ENCODE assay signal across 29 mouse cellular contexts in genomic region chr14:32754286-32754685, GRCm38 (mm10). TPM values are rescaled to one million over a fixed set of nuclear protein-coding genes. Genes with fewer than 3 reads are reported as not detected.
DNase-seq lines count a peak whose midpoint lies in the region; ATAC-seq and TF ChIP-seq lines count a peak whose summit lies in the region.
"Had no signal": no experiment of that assay in that cellular context is flagged by ENCODE, and none has a peak within 500 bp of the region (broad histone marks: within the 10 kb centered on the region; RNA-seq: fewer than 3 reads in every experiment).

No protein-coding gene starts in this region.

- TF ChIP-seq EP300 in MEL (IDR thresholded peaks at IDR 0.05; ENCODE audit: low read depth in 1 of 2, low read length in 2 of 2), result no peak

- H3K4me1 ChIP-seq in forebrain, embryonic 14.5 days (ENCODE audit: control insufficient read depth, insufficient read depth, low read length), result no peaks in the 10 kb centered on the region
- no peaks in the 10 kb centered on the region for H3K4me1 ChIP-seq in forebrain, postnatal 0 days (ENCODE audit: insufficient read depth)
- H3K4me1 ChIP-seq in MEL (ENCODE audit: control insufficient read depth in 1 of 2, insufficient read depth in 2 of 2, low read length in 2 of 2), result no peaks in the 10 kb centered on the region
- H3K4me1 ChIP-seq: embryonic facial prominence, embryonic 10.5 days; embryonic facial prominence, embryonic 13.5 days; forebrain, embryonic 12.5 days; hindbrain, embryonic 10.5 days had no signal

- no peak overlapping the region for H3K4me2 ChIP-seq in forebrain, embryonic 14.5 days (ENCODE audit: low read length)
- no peak overlapping the region for H3K4me2 ChIP-seq in forebrain, postnatal 0 days (ENCODE audit: low read depth)
- H3K4me2 ChIP-seq: embryonic facial prominence, embryonic 13.5 days; forebrain, embryonic 12.5 days; heart, embryonic 12.5 days; heart, embryonic 15.5 days; hindbrain, embryonic 14.5 days had no signal

- TF ChIP-seq CTCF in forebrain, postnatal 0 days (IDR thresholded peaks at IDR 0.05; ENCODE audit: low read depth), result no peak
- no peak for TF ChIP-seq CTCF in MEL (IDR thresholded peaks at IDR 0.05 in 2 of 3, conservative IDR thresholded peaks at IDR 0.05 in 1 of 3; ENCODE audit: control insufficient read depth in 1 of 3, insufficient read depth in 1 of 3, low read depth in 2 of 3, low read length in 3 of 3, poor library complexity in 1 of 3, severe bottlenecking in 1 of 3)

- no peak overlapping the region for H3K27ac ChIP-seq in forebrain, embryonic 14.5 days (ENCODE audit: low read depth, low read length)
- H3K27ac ChIP-seq in forebrain, postnatal 0 days (ENCODE audit: low read depth, low read length), result no peak overlapping the region
- no peak overlapping the region for H3K27ac ChIP-seq in MEL (ENCODE audit: control insufficient read depth, low read depth, low read length)
- H3K27ac ChIP-seq: embryonic facial prominence, embryonic 10.5 days; embryonic facial prominence, embryonic 13.5 days; forebrain, embryonic 12.5 days; heart, embryonic 15.5 days; hindbrain, embryonic 10.5 days; hindbrain, embryonic 14.5 days had no signal

- TF ChIP-seq POLR2A in MEL (IDR thresholded peaks at IDR 0.05; ENCODE audit: control insufficient read depth in 1 of 2, insufficient read depth in 1 of 2, low read depth in 1 of 2, low read length in 2 of 2, poor library complexity in 1 of 2), result no peak

- no peaks in the 10 kb centered on the region for H3K27me3 ChIP-seq in forebrain, embryonic 14.5 days (replicated peaks; ENCODE audit: control insufficient read depth, insufficient read depth, low read length)
- H3K27me3 ChIP-seq in forebrain, postnatal 0 days (ENCODE audit: insufficient read depth, low read length), result no peaks in the 10 kb centered on the region
- no peaks in the 10 kb centered on the region; a peak in 1 of 4 replicates for H3K27me3 ChIP-seq in MEL (ENCODE audit: control insufficient read depth in 1 of 2, insufficient read depth in 2 of 2, low read length in 2 of 2)
- H3K27me3 ChIP-seq: embryonic facial prominence, embryonic 13.5 days; forebrain, embryonic 12.5 days; heart, embryonic 15.5 days had no signal

- no peak for ATAC-seq in forebrain, embryonic 14.5 days
- ATAC-seq in forebrain, postnatal 0 days, result no peak
- ATAC-seq: activated CD4-positive, CD25-positive, alpha-beta regulatory T cell, adult 4 months; CD4-positive, CD25-positive, alpha-beta regulatory T cell, adult 4 months; forebrain, embryonic 16.5 days; intestine, postnatal 0 days had no signal

- H3K79me2 ChIP-seq in MEL (ENCODE audit: control insufficient read depth, insufficient read depth, low read length, poor library complexity), result no peaks in the 10 kb centered on the region

- H3K4me3 ChIP-seq in forebrain, embryonic 14.5 days (ENCODE audit: low read depth, low read length), result no peak overlapping the region
- no peak overlapping the region for H3K4me3 ChIP-seq in forebrain, postnatal 0 days (ENCODE audit: low read depth, low read length)
- no peak overlapping the region for H3K4me3 ChIP-seq in MEL (ENCODE audit: control insufficient read depth in 1 of 2, insufficient read depth in 1 of 2, low read depth in 2 of 2, low read length in 2 of 2)
- H3K4me3 ChIP-seq: embryonic facial prominence, embryonic 10.5 days; embryonic facial prominence, embryonic 13.5 days; erythroblast, embryonic 14.5 days; forebrain, embryonic 12.5 days; heart, embryonic 12.5 days; heart, embryonic 15.5 days; hindbrain, embryonic 10.5 days had no signal

- intact Hi-C loops in left cerebral cortex, postnatal 4 days (cut with DNase I), result no loop called here
- intact Hi-C loops in left cerebral cortex, postnatal 36 days (cut with DNase I), result no loop called here

- no peak overlapping the region for H3K9ac ChIP-seq in forebrain, embryonic 14.5 days (ENCODE audit: low read length)
- no peak overlapping the region for H3K9ac ChIP-seq in forebrain, postnatal 0 days
- no peak overlapping the region for H3K9ac ChIP-seq in MEL (ENCODE audit: control insufficient read depth, low read depth, low read length, poor library complexity, severe bottlenecking)
- H3K9ac ChIP-seq: embryonic facial prominence, embryonic 13.5 days; forebrain, embryonic 12.5 days; heart, embryonic 12.5 days; heart, embryonic 15.5 days; hindbrain, embryonic 14.5 days had no signal

- H3K9me3 ChIP-seq in forebrain, embryonic 14.5 days (replicated peaks; ENCODE audit: control insufficient read depth, low read length), result no peaks in the 10 kb centered on the region
- no peaks in the 10 kb centered on the region for H3K9me3 ChIP-seq in forebrain, postnatal 0 days (ENCODE audit: low read length)
- H3K9me3 ChIP-seq in MEL (replicated peaks; ENCODE audit: insufficient read depth, low read length), result no peaks in the 10 kb centered on the region
- H3K9me3 ChIP-seq: embryonic facial prominence, embryonic 10.5 days; embryonic facial prominence, embryonic 13.5 days; forebrain, embryonic 12.5 days; heart, embryonic 12.5 days; heart, embryonic 15.5 days; hindbrain, embryonic 10.5 days had no signal

- TF ChIP-seq RAD21 in MEL (IDR thresholded peaks at IDR 0.05; ENCODE audit: low read depth, low read length), result no peak

- H3K36me3 ChIP-seq in forebrain, embryonic 14.5 days (ENCODE audit: control insufficient read depth, insufficient read depth, low read length), result no peaks in the 10 kb centered on the region
- no peaks in the 10 kb centered on the region for H3K36me3 ChIP-seq in forebrain, postnatal 0 days (ENCODE audit: insufficient read depth)
- no peaks in the 10 kb centered on the region for H3K36me3 ChIP-seq in MEL (ENCODE audit: control insufficient read depth in 1 of 2, insufficient read depth in 2 of 2, low read length in 2 of 2)
- H3K36me3 ChIP-seq: embryonic facial prominence, embryonic 10.5 days; embryonic facial prominence, embryonic 13.5 days; forebrain, embryonic 12.5 days; heart, embryonic 12.5 days; heart, embryonic 15.5 days; hindbrain, embryonic 10.5 days had no signal

- 57% methylated on average over 1 of the region's 1 CpGs for WGBS in forebrain, embryonic 14.5 days
- 63% methylated on average over 1 of the region's 1 CpGs for WGBS in forebrain, postnatal 0 days

- peak; percentile 8 for DNase-seq in adrenal gland, postnatal 25 days
- DNase-seq in adrenal gland, adult (ENCODE audit: inconsistent age in 2 of 2, low spot score in 1 of 2), result no peak
- peak; percentile 9 for DNase-seq in forebrain, embryonic 14.5 days (ENCODE audit: low spot score)
- DNase-seq in forebrain, postnatal 0 days, result no peak
- DNase-seq in left cerebral cortex, postnatal 4 days, result peak; percentile 6
- no peak for DNase-seq in left cerebral cortex, postnatal 36 days (ENCODE audit: low spot score in 2 of 2)
- peak; percentile 3 for DNase-seq in MEL (ENCODE audit: low read depth, low spot score)
- no peak for DNase-seq in right cerebral cortex, postnatal 10 days (ENCODE audit: low spot score in 2 of 2)
- DNase-seq: adrenal gland, postnatal 10 days; cerebellum, adult 11 months; cerebellum, adult 9-10 months; embryo, embryonic 11 days; gastrocnemius, postnatal 36 days; heart, postnatal 10 days; heart, postnatal 36 days; kidney, adult 2 months had no signal

TF ChIP-seq in MEL, 35 proteins besides CTCF, POLR2A, EP300 and RAD21:
- TF ChIP-seq TBP (IDR thresholded peaks at IDR 0.05; ENCODE audit: low read depth, low read length) (no peak), GABPA (IDR thresholded peaks at IDR 0.05; ENCODE audit: low read depth, low read length) (no peak), BHLHE40 (IDR thresholded peaks at IDR 0.05; ENCODE audit: borderline replicate concordance, low read depth, low read length) (no peak)

RNA-seq across cellular contexts. Expression of gene Tmem273, which starts 31.5 kb away (rescaled TPM):
- total RNA-seq in adrenal gland, postnatal 25 days (2021), result 2.7 and 4.4 TPM in 2 replicates
- 0.28 and 0.56 TPM in 2 replicates for polyA plus RNA-seq in forebrain, embryonic 14.5 days (2014; fragmentation: Nextera tagmentation; extraction: Ambion mirVana)
- 0.31 TPM in 1 of 2 replicates, not detected in the other for total RNA-seq in forebrain, postnatal 0 days (2014; rRNA removed)
- 0.13 and 0.28 TPM in 2 replicates for polyA plus RNA-seq in forebrain, postnatal 0 days (2015; fragmentation: Nextera tagmentation; extraction: Ambion mirVana)
- not detected for total RNA-seq in left cerebral cortex, postnatal 4 days (2021)
- total RNA-seq in left cerebral cortex, postnatal 36 days (2021), result under 1 TPM; 0.61 to 0.76 TPM
- not detected in 2 replicates for total RNA-seq in MEL (2012; rRNA removed)
- not detected for polyA plus RNA-seq in MEL (2012; ENCODE audit: insufficient read depth in 1 of 2, insufficient read length in 2 of 2, low read depth in 1 of 2, low replicate concordance in 2 of 2, missing spikeins in 1 of 2)
- total RNA-seq: gastrocnemius, adult 8-10 months had no signal
- polyA plus RNA-seq: erythroblast, embryonic 14.5 days had no signal

Comparison
In these comparisons a context has a peak if more than half of its experiments do, and no peak if none do; other contexts are left out.
1. DNase-seq: peak in adrenal gland, postnatal 25 days (single experiment), forebrain, embryonic 14.5 days (single experiment), left cerebral cortex, postnatal 4 days (single experiment) and MEL (single experiment); none in adrenal gland, adult (0 of 2), forebrain, postnatal 0 days (single experiment), left cerebral cortex, postnatal 36 days (0 of 2) and right cerebral cortex, postnatal 10 days (0 of 2).